Mouse (Mus musculus) right cerebral cortex, postnatal 36 days (tissue): ENCODE measurements around the gene Pld6.
"Not testable (repeated sequence)": the region's sequence is repeated elsewhere in the genome, so short reads cannot be mapped to it uniquely, and the experiment has no call there.

Experiments used
- DNase-seq, 2 experiments: peaks; one replicate each; pipeline ENCODE4 v3.0.0; 2022; ENCODE audit warnings: low spot score in 2 of 2, mixed read lengths in 1 of 2

The Pld6 gene

DNA sequence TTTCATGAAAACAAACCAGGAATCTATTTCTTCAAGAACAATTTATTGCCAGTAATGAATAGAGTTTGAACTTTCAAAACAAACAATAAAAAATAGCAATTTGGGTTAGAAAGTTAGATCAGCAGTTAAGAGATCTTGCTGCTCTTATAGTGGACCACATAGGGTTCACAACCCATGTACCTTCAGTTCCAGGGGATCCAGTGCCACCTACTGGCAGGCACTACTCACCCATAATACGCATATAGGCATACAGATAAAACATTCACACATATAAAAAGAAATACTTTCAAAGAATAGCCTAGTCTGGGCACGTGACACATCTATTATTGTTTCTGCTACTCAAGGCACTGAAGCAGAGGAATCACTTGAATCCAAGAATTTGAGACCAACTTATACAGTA lies 40.8 kb downstream of the Pld6 start:
- peak in 1 of 2 experiments; percentile 39 for DNase-seq

DNA sequence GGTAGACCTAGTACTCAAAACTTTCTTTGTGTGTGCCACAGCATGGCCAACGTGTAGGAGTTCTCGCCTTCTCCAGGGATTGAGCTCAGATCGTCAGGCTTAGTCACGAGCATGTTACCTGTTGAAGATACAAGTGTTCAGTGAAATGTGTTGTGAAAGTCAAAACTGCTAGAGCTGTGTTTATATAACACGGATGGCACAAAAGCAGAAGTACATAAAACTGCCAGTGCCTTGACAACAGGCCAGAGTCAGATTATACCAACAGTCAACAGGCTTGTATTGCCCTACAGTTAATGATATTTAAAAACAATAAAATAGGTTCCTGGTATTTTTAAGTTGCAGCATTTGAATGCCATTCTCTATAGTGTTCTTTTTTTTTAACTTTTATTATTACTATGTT lies 41.6 kb downstream of the Pld6 start:
- no peak for DNase-seq

DNA sequence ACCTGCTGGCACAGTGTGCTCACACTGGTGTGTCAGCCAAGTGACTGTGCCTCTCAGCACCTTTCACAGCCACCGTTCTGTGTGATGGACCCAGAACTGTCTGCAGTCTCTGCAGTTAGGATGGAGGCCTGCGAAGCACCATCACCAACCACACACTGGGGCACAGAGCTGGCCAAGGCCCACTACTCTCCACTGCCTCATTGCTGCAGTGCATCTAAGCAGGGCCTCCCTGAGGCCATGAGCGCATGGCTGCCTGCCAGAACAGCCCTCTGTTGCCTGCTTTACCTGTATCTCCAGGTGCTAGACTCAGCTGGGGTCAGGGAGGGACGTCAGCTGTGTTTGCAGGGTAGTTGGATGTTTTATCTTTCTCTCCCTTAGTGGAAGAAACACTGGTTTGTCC lies 43.1 kb downstream of the Pld6 start:
- no peak for DNase-seq

DNA sequence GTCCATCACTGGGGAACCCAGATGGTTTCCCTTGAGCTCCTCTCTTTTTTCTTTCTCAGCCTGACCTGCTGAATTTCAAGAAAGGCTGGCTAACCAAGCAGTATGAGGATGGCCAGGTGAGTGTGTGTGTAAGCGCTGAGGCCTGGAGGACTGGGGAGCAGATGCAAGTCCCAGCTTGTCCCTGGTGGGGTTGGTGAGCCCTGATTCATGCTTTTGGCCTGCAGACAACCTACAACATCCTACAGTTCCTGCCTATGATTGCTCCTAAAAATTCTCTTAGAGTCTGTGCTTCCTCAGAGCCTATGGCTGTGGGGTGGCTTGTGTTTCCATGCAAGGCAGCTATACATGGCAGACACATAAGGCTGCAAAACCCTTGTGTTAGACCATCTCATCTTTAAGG lies 43.7 kb downstream of the Pld6 start:
- no peak for DNase-seq

DNA sequence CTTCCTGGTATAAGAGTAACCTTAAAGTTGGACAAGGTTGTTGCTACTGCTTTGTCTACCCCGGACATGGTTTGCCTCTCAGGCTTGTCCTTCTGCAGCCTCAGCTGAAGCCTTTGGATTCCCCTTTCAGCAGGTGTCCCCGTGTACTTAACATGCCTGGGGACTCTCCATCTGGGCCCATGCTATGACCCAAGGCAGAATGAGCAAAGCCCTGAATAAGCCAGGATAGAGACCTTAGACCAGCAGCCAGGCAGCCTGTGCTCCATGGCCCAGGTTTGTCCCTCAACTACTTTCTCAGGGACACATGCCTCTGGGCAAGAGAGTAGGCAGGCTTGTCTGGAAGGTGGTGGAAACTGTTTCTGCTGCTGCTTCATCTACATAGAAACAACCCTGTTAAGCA lies 44.1 kb downstream of the Pld6 start:
- DNase-seq, result no peak

DNA sequence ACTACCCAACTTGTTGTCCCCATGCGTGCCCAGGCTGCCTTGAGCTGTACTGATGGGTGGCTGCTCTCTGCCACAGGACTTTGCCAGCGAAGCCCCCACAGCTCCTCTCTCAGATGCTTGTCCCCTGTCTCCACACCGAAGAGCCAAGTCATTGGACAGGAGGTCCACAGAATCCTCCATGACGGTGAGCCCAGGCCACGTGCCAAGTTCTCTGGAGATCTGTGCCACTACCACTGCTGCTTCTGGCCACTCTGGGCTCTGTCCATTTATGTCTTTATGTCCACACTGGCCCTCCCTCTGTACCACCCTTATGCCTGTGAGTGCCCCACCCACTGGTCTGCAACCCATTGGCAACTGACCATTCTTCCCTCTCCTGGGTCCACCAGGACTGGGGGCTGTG lies 45.5 kb downstream of the Pld6 start:
- no peak for DNase-seq

DNA sequence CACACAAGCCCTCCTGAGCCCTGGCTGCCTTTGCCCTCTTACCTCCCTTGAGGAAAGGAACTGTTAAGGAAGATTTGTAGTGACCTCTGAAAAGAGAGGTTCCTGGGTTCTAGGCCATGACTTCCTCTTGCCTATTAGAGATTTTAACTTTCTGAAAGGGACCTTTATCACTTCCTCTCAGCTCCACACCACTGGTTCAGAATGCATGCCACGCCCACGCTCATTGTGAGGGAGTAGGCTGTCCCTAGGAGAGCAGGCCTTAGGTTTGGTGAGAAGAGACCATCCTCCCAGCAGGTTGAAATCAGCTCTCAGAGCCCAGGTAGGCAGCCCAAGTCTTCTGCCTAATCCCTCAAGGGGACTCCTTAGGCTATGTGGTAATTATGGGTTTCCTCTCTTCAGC lies 47.4 kb downstream of the Pld6 start:
- no peak for DNase-seq

DNA sequence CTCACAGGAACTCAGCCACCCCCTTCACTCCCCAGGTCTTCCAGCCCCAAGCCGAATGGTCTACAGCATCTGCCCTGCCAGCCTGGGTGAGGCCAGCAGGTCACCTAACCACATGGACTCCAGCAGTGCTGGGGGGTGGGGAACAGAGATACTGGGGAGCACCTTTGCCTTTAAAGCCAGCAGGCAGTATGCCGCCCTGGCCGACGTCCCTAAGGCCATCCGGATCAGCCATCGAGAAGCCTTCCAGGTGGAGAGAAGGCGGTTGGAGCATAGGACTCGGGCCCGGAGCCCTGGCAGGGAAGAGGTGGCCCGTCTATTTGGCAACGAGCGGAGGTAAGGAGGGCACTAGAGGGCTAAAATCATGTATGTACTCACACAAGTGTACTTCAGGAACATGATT lies 50.2 kb downstream of the Pld6 start:
- DNase-seq, result no peak

DNA sequence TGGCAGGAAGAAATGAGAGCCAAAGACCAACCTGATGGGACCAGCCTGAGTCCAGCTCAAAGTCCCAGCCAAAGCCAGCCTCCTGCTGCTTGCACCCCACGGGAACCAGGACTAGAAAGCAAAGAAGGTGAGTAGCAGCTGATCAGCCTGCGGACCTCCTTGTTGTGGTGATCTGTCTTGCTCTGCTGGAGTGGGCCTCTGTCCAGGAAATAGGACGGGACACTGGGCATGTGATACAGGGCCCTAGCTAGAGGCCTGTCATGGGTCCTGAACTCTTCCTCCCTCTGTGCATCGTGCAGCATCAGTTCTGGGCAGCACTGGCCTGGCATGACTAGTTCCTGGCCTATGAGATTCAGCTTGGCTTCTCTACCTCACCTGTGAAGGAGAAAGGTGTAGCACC lies 51.5 kb downstream of the Pld6 start:
- DNase-seq, result not testable (repeated sequence)

DNA sequence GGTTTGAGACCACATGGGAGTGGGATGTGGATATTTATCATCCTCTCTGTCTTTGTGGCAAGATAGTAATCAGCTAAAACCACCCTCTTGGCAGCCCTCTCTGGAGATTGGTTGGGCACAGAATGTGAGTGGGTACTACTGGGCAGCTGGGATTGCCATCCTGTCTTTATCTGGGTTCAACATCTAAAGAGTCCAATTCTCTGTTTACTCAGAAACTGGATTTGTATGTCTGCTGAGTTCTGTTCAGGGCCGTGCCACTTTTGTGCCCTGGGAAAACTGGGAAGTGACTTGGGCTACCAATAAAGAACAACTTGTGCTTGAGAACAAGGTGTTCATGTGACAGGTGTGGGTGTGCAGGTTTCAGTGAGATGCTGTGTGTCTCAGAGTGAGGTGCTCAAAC lies 53.1 kb downstream of the Pld6 start:
- no peak for DNase-seq
